Mouse (Mus musculus) midbrain, embryonic 11.5 days (tissue): ENCODE results near the gene Umad1. TPM values are rescaled to one million over a fixed set of nuclear protein-coding genes. Genes with fewer than 3 reads are reported as not detected.

ENCODE experiments used
- polyA plus RNA-seq: library from polyadenylated mRNA; unstranded; fragments of >200 nt; fragmentation: Nextera tagmentation; extraction: Ambion mirVana; gene quantifications from 2 replicates; pipeline ENCODE4 v1.2.1, GENCODE M21; 2014

The Umad1 gene
- polyA plus RNA-seq, 1 experiment from 2014 or later: 28.5 TPM

Other genes with a start within 250 kb of the Umad1 start
- 0.04 TPM in 1 of 2 replicates, not detected in the other for gene Col28a1, start 66.7 kb upstream of the Umad1 start, polyA plus RNA-seq
- gene Mios, start 50.1 kb upstream of the Umad1 start, polyA plus RNA-seq: 26.9 and 28.5 TPM in 2 replicates
- gene Rpa3, start 115 bp upstream of the Umad1 start, polyA plus RNA-seq: 187 and 196 TPM in 2 replicates
- 15.6 and 19.9 TPM in 2 replicates for gene Gm45062, start 162 bp downstream of the Umad1 start, polyA plus RNA-seq